Mouse (Mus musculus): Measurements from ENCODE around the gene Irf2bp2. TPM values are rescaled to one million over a fixed set of nuclear protein-coding genes. Genes with fewer than 3 reads are reported as not detected.

Gene Irf2bp2
- polyA plus RNA-seq, 1 experiment from 2014 or later: 8.8 TPM

GRCm38 (mm10) chr8:126622111-126622795 is 28.5 kb upstream of the Irf2bp2 start:
- Histone ChIP-seq H3K27me3 (ENCODE audit: control insufficient read depth, insufficient read depth, low read length) (no peaks in the 10 kb centered on the region), H3K9me3 (ENCODE audit: control insufficient read depth, low read length) (no peaks in the 10 kb centered on the region), H3K36me3 (ENCODE audit: control insufficient read depth, insufficient read depth, low read length) (no peaks in the 10 kb centered on the region), H3K4me2 (ENCODE audit: low read depth, low read length) (no peak overlapping the region), H3K27ac (ENCODE audit: low read depth, low read length) (no peak overlapping the region), H3K4me1 (ENCODE audit: control insufficient read depth, insufficient read depth, low read length) (no peaks in the 10 kb centered on the region), H3K9ac (replicated peaks; ENCODE audit: low read depth, low read length) (no peak overlapping the region), H3K4me3 (ENCODE audit: low read depth, low read length) (no peak overlapping the region)
- no peak for ATAC-seq (ENCODE audit: low read depth)
- 88% methylated on average over 9 of the region's 9 CpGs for WGBS

GRCm38 (mm10) chr8:126620721-126621120 is 26.9 kb upstream of the Irf2bp2 start:
- H3K4me2 ChIP-seq (ENCODE audit: low read depth, low read length): no peak overlapping the region
- H3K36me3 ChIP-seq (ENCODE audit: control insufficient read depth, insufficient read depth, low read length): no peaks in the 10 kb centered on the region
- no peak overlapping the region for H3K27ac ChIP-seq (ENCODE audit: low read depth, low read length)
- 83% methylated on average over 3 of the region's 3 CpGs for WGBS
- H3K9me3 ChIP-seq (ENCODE audit: control insufficient read depth, low read length): no peaks in the 10 kb centered on the region
- H3K27me3 ChIP-seq (ENCODE audit: control insufficient read depth, insufficient read depth, low read length): no peaks in the 10 kb centered on the region
- no peaks in the 10 kb centered on the region for H3K4me1 ChIP-seq (ENCODE audit: control insufficient read depth, insufficient read depth, low read length)
- H3K4me3 ChIP-seq (ENCODE audit: low read depth, low read length): no peak overlapping the region
- no peak overlapping the region for H3K9ac ChIP-seq (replicated peaks; ENCODE audit: low read depth, low read length)
- ATAC-seq (ENCODE audit: low read depth): no peak

- Histone ChIP-seq H3K27me3 (ENCODE audit: control insufficient read depth, insufficient read depth, low read length) (no peaks in the 10 kb centered on the region), H3K9me3 (ENCODE audit: control insufficient read depth, low read length) (no peaks in the 10 kb centered on the region), H3K4me2 (ENCODE audit: low read depth, low read length) (no peak overlapping the region), H3K4me3 (ENCODE audit: low read depth, low read length) (no peak overlapping the region), H3K36me3 (ENCODE audit: control insufficient read depth, insufficient read depth, low read length) (no peaks in the 10 kb centered on the region), H3K27ac (ENCODE audit: low read depth, low read length) (no peak overlapping the region), H3K4me1 (ENCODE audit: control insufficient read depth, insufficient read depth, low read length) (no peaks in the 10 kb centered on the region), H3K9ac (replicated peaks; ENCODE audit: low read depth, low read length) (no peak overlapping the region)
- no peak for ATAC-seq (ENCODE audit: low read depth)
- 95% methylated on average over 6 of the region's 6 CpGs for WGBS
Observed at GRCm38 (mm10) chr8:126619487-126619886, 25.7 kb upstream of the Irf2bp2 start.

- ATAC-seq (ENCODE audit: low read depth): no peak
- H3K27me3 ChIP-seq (ENCODE audit: control insufficient read depth, insufficient read depth, low read length): no peaks in the 10 kb centered on the region
- 93% methylated on average over 5 of the region's 5 CpGs for WGBS
Observed at GRCm38 (mm10) chr8:126617665-126618064, 23.9 kb upstream of the Irf2bp2 start.

GRCm38 (mm10) chr8:126616736-126617135 is 22.9 kb upstream of the Irf2bp2 start:
- Histone ChIP-seq H3K4me2 (ENCODE audit: low read depth, low read length) (no peak overlapping the region), H3K9me3 (ENCODE audit: control insufficient read depth, low read length) (no peaks in the 10 kb centered on the region), H3K27ac (ENCODE audit: low read depth, low read length) (no peak overlapping the region), H3K9ac (replicated peaks; ENCODE audit: low read depth, low read length) (no peak overlapping the region), H3K4me1 (ENCODE audit: control insufficient read depth, insufficient read depth, low read length) (no peaks in the 10 kb centered on the region), H3K4me3 (ENCODE audit: low read depth, low read length) (no peak overlapping the region), H3K36me3 (ENCODE audit: control insufficient read depth, insufficient read depth, low read length) (no peaks in the 10 kb centered on the region), H3K27me3 (ENCODE audit: control insufficient read depth, insufficient read depth, low read length) (no peaks in the 10 kb centered on the region)
- ATAC-seq (ENCODE audit: low read depth): no peak
- WGBS: 85% methylated on average over 5 of the region's 5 CpGs

More at GRCm38 (mm10) chr8:126617665-126618064, 23.9 kb upstream of the Irf2bp2 start:
- no peak overlapping the region for H3K9ac ChIP-seq (replicated peaks; ENCODE audit: low read depth, low read length)
- H3K9me3 ChIP-seq (ENCODE audit: control insufficient read depth, low read length): no peaks in the 10 kb centered on the region
- no peaks in the 10 kb centered on the region for H3K4me1 ChIP-seq (ENCODE audit: control insufficient read depth, insufficient read depth, low read length)
- H3K36me3 ChIP-seq (ENCODE audit: control insufficient read depth, insufficient read depth, low read length): no peaks in the 10 kb centered on the region
- no peak overlapping the region for H3K27ac ChIP-seq (ENCODE audit: low read depth, low read length)
- no peak overlapping the region for H3K4me3 ChIP-seq (ENCODE audit: low read depth, low read length)
- H3K4me2 ChIP-seq (ENCODE audit: low read depth, low read length): no peak overlapping the region

- Histone ChIP-seq H3K36me3 (ENCODE audit: control insufficient read depth, insufficient read depth, low read length) (no peaks in the 10 kb centered on the region), H3K9ac (replicated peaks; ENCODE audit: low read depth, low read length) (no peak overlapping the region), H3K27ac (ENCODE audit: low read depth, low read length) (no peak overlapping the region), H3K9me3 (ENCODE audit: control insufficient read depth, low read length) (no peaks in the 10 kb centered on the region), H3K4me3 (ENCODE audit: low read depth, low read length) (no peak overlapping the region), H3K27me3 (ENCODE audit: control insufficient read depth, insufficient read depth, low read length) (no peaks in the 10 kb centered on the region), H3K4me1 (ENCODE audit: control insufficient read depth, insufficient read depth, low read length) (no peaks in the 10 kb centered on the region), H3K4me2 (ENCODE audit: low read depth, low read length) (no peak overlapping the region)
- 79% methylated on average over 9 of the region's 9 CpGs for WGBS
- ATAC-seq (ENCODE audit: low read depth): no peak
Observed at GRCm38 (mm10) chr8:126615765-126616164, 22.0 kb upstream of the Irf2bp2 start.

GRCm38 (mm10) chr8:126614740-126615132 is 20.9 kb upstream of the Irf2bp2 start:
- no peaks in the 10 kb centered on the region for H3K27me3 ChIP-seq (ENCODE audit: control insufficient read depth, insufficient read depth, low read length)
- H3K4me3 ChIP-seq (ENCODE audit: low read depth, low read length): no peak overlapping the region
- no peaks in the 10 kb centered on the region for H3K4me1 ChIP-seq (ENCODE audit: control insufficient read depth, insufficient read depth, low read length)
- H3K4me2 ChIP-seq (ENCODE audit: low read depth, low read length): no peak overlapping the region
- H3K9ac ChIP-seq (replicated peaks; ENCODE audit: low read depth, low read length): no peak overlapping the region
- H3K9me3 ChIP-seq (ENCODE audit: control insufficient read depth, low read length): no peaks in the 10 kb centered on the region
- no peaks in the 10 kb centered on the region for H3K36me3 ChIP-seq (ENCODE audit: control insufficient read depth, insufficient read depth, low read length)
- 80% methylated on average over 5 of the region's 5 CpGs for WGBS
- H3K27ac ChIP-seq (ENCODE audit: low read depth, low read length): no peak overlapping the region
- no peak for ATAC-seq (ENCODE audit: low read depth)

GRCm38 (mm10) chr8:126614062-126614739 is 20.4 kb upstream of the Irf2bp2 start:
- no peak overlapping the region for H3K27ac ChIP-seq (ENCODE audit: low read depth, low read length)
- ATAC-seq (ENCODE audit: low read depth): no peak
- H3K36me3 ChIP-seq (ENCODE audit: control insufficient read depth, insufficient read depth, low read length): no peaks in the 10 kb centered on the region
- WGBS: 92% methylated on average over 8 of the region's 8 CpGs
- H3K4me1 ChIP-seq (ENCODE audit: control insufficient read depth, insufficient read depth, low read length): no peaks in the 10 kb centered on the region
- H3K4me2 ChIP-seq (ENCODE audit: low read depth, low read length): no peak overlapping the region
- no peaks in the 10 kb centered on the region for H3K27me3 ChIP-seq (ENCODE audit: control insufficient read depth, insufficient read depth, low read length)
- no peak overlapping the region for H3K4me3 ChIP-seq (ENCODE audit: low read depth, low read length)
- no peaks in the 10 kb centered on the region for H3K9me3 ChIP-seq (ENCODE audit: control insufficient read depth, low read length)
- no peak overlapping the region for H3K9ac ChIP-seq (replicated peaks; ENCODE audit: low read depth, low read length)

- Histone ChIP-seq H3K9me3 (ENCODE audit: control insufficient read depth, low read length) (no peaks in the 10 kb centered on the region), H3K4me3 (ENCODE audit: low read depth, low read length) (no peak overlapping the region), H3K27ac (ENCODE audit: low read depth, low read length) (no peak overlapping the region), H3K36me3 (ENCODE audit: control insufficient read depth, insufficient read depth, low read length) (no peaks in the 10 kb centered on the region), H3K4me2 (ENCODE audit: low read depth, low read length) (no peak overlapping the region), H3K9ac (replicated peaks; ENCODE audit: low read depth, low read length) (no peak overlapping the region), H3K4me1 (ENCODE audit: control insufficient read depth, insufficient read depth, low read length) (peaks cover 4% of the 10 kb centered on the region; the same call in 1 of the 2 replicates), H3K27me3 (ENCODE audit: control insufficient read depth, insufficient read depth, low read length) (no peaks in the 10 kb centered on the region)
- 56% methylated on average over 5 of the region's 5 CpGs for WGBS
- ATAC-seq (ENCODE audit: low read depth): no peak
Observed at GRCm38 (mm10) chr8:126613143-126613542, 19.4 kb upstream of the Irf2bp2 start.
